Mouse (Mus musculus) c-Kit-positive CD71-negative TER-119-negative erythroid progenitor cells, embryonic 14.5 days (primary cell): Measurements from ENCODE around the gene Hmga1.
A peak's percentile ranks its signal among the peaks of the same experiment; 100 is the strongest.

ENCODE experiments used
- DNase-seq: peaks from one replicate; pipeline ENCODE4 v3.0.0-alpha.2; 2013; ENCODE audit warnings: low read depth

Hmga1 gene

DNA sequence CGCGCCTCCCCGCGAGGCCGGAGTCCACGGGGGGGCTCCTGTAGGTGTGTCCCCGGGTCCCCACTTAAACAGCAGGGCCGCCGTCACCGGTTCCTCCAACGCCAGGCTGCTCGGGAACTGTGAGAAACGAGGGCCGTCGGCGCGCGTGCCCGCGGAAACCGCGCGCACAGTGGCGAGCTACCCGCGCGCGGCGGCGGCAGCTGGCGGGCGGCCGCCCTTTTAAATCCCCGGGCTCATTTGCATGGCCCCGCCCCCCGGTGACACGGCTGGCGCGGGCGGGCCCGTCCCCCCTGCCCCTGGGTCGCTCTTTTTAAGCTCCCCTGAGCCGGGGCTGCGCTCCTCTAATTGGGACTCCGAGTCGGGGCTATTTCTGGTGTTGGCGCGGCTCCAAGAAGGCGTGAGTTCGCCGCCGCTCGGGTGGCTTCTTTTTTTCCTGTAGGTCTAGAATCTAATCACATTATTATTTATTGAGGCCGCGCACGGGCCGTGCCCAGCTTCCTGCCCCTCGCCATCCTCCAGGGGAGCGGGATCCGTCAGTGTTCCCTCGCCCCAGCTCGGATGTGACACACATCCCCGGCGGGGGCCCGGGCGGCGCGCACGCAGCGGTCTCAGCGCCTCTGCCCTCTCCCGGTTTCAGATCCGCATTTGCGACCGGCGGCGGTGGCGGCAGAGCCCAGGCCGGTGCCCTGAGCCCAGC, at the start of gene Hmga1:
Hmga1 (plus strand) TSS at position 183 of the 697 bp plus-strand sequence.
- DNase-seq, result peak; percentile 81

GRCm38 (mm10) chr17:27506871-27507590, 49.3 kb upstream of the Hmga1 start:
- DNase-seq, result no peak

- no peak for DNase-seq
These were observed 48.7 kb upstream of the Hmga1 start for GRCm38 (mm10) chr17:27507591-27507945.

DNA sequence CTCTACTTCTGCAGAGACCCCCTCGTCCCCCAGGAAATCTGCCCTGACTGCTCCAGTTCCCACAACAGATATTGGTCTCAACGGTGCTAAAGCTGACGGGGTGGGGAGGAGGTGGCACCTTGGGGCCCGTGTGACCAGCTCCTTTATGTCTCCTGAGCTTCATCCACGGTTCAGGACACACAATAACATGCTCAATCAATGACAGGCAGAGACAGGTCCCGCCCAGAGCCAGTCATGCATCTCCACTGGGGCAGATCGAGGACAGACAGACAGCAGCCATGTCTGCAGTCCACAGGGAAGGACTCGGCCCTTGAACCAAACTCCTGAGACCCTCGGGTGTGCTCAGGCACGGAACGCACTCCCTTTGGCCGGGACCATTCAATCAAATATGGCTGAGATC, 48.3 kb upstream of the Hmga1 start:
- no peak for DNase-seq

GRCm38 (mm10) chr17:27508513-27508912, 47.8 kb upstream of the Hmga1 start:
- no peak for DNase-seq

DNA sequence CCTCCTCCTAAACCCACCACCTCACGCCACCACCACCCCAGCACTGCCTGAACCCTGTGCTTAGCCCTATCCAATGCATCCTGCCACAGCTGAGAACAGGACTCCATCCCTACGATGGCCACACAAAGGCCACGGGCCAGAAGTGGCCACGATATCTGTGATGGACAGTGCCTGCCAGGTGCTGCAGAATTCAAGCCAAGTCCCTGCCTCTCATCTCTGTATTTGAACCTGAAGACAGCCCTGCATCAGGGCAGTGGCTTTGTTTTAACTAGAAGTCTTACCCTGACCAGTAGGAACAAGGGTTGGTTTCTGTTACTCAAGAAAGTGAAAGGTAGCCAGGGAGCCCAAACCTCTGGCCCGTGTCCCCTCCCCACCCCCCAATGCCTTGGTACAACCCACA, 47.2 kb upstream of the Hmga1 start:
- no peak for DNase-seq

GRCm38 (mm10) chr17:27510258-27511124, 45.8 kb upstream of the Hmga1 start:
- no peak for DNase-seq

- DNase-seq, result no peak
These were observed 45.1 kb upstream of the Hmga1 start for GRCm38 (mm10) chr17:27511125-27511735.

DNA sequence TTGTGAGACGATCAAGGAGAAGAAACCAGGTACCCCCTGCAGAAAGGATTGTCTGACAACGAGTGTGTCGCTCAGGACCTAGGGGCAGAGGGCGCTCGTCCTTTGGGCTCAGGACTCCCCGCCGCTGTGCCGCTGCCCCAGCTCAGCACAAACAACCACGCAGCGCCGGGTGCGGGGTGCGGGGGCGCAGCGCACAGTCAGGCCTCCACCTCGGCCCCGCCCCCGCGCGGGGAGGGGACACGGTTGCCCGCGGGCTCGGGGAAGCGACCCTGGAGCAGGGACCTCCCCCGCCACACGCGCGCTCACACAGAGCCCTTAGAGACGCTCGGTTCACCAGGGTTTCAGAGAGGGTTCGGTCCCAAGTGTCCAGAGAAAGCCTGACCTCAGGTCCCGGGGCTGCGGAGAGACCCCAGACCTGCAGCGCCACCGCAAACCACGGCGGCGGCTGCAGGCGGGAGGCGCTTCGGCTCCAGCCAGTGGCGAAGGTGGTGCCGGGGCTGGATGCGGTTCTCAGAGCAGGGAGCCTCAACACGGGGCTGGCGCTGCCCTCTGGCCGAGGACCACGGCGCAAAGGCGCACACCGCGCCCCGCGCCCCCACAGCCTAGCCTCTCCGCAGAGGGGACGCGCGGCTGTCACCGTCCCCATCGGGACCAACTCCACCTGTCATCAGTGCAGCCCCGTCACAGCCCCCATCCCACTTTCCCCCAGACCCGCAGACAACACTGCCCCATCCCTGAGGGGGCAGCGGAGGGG, 44.3 kb upstream of the Hmga1 start:
- no peak for DNase-seq

DNA sequence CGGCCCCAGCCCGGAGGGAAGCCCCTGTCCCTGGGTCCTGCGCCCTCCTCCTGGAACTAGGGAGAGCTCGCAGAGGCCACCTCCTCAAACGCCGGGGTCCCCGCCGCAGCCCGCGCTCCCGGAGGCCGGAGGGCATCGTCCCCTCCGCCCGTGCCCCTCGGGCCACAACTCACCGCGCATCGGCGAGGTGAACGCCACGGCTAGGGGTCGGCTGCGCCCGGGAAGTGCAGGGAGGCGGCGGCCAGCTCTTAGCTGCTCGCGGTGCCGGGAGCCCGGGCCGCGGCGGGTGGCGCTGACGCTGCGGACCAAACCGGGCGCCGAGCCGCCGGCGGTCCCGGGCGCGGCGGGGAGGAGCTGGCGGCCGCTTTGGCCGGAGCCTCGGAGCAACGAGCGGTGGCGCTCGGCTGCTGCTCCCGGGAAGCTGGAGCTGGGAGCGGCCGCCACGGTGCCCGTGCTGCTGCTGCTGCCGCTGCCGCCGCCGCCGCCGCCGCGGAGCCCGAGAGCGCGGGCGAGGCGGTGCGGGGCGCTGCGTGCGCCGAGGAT, 43.6 kb upstream of the Hmga1 start:
- DNase-seq, result no peak

GRCm38 (mm10) chr17:27513279-27513915, 42.9 kb upstream of the Hmga1 start:
- no peak for DNase-seq

DNA sequence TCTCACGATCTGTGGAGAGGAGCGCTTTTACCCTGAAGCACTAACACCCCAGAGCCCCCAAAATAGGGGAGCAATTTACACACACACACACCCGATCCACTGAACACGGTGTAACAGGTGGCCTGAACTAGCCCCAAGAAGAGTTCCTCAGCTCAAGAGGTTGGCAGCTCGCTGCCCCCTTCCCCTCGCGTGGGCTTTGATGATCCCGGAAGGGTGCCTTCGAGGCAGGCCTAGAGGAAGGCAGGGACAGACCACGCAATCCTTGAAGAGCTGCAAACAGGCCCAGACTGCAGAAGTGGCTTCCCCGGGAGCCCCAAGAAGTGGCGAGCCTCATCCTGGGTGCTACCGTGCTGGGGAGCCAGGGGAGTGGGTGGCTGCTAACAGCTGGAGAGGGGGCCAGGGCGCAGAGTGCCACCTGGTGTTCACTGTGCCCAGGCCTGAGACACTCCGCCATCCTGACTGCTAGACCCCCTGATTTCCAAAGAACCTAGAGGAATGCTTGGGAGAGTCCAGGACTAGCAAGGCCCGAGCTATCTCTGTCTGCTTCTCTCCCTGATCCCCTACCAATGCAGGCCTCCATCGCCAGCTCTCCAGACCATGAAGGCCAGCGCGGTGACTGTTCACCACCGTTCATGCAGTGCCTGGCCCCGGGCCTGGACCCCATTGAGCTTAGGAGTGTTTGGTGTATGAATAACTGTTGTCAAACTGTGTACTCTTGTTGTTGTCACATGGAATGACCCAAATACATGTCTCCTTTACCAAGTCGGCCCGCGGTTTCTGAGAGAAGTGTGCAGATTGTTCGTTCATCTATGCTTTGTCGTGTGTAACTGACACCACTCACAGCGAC, 42.2 kb upstream of the Hmga1 start:
- no peak for DNase-seq

DNA sequence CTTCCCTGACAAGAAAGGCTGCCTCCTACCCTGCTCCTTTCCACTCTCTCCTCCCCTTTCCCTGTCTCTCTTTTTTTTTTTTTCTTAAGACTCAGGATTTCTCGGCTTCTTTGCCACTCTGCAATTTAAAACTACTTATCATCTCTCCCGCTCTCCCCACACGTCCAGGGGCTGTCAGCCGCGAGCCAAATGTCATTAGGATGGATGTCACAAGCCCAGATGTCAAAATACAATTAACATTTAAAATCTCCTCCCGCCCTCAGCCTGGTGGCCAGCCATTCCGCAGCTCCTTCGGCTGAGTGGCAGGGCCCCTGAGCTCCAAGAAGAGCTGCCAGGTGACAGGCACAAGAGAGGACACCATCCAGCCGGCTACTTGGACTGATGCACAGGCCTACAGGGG, 38.0 kb upstream of the Hmga1 start:
- DNase-seq, result no peak

GRCm38 (mm10) chr17:27518700-27519595, 37.3 kb upstream of the Hmga1 start:
- DNase-seq, result no peak

- no peak for DNase-seq
These were observed 35.7 kb upstream of the Hmga1 start for GRCm38 (mm10) chr17:27520557-27520956.

DNA sequence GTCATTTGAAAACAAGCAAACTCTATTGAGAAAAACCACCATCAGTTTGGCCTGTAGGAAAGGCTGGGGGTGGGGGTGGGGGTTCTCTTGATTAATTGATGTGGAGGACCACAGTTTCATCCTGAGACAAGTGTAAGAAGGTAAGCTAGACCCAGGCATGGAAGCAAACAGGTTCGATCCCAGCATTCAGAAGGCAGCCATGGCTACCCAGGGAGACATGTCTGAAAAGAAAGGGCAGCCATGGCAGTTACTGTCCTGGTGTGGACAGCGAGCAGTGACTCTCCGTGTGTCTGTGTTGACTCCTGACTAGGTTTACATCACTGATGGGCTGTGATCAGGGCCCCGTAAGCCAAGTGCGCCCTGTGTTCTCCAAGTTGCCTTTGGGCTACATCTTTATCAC, 35.0 kb upstream of the Hmga1 start, which contains the start of gene Grm4:
Grm4 (minus strand) TSS at position 101 of the 400 bp plus-strand sequence.
- no peak for DNase-seq

GRCm38 (mm10) chr17:27523121-27523520, 33.2 kb upstream of the Hmga1 start:
- no peak for DNase-seq

- DNase-seq, result no peak
These were observed 29.1 kb upstream of the Hmga1 start for GRCm38 (mm10) chr17:27527188-27527587.

DNA sequence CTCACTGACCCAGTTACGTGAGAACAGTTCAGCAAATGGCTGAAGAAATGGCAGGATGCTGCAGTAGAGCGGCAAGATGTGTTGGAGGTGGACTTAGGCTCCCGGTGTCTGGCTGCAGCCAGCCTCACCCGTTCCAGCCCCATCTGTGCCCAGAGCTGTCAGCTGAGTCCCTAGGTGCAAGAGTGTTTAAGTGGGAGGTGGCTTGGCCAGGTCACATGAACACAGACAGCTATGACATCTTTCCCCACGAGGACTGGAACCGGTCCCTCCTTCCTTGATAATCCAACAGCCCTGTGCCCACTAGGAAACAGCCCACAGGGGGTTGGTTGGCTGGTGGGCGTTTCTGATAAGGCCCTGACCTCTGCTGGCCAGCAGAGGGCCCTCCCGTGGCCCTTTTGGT, 28.3 kb upstream of the Hmga1 start:
- no peak for DNase-seq
